Comparison of ENCODE assay signal across 25 mouse cellular contexts in the genomic region with DNA sequence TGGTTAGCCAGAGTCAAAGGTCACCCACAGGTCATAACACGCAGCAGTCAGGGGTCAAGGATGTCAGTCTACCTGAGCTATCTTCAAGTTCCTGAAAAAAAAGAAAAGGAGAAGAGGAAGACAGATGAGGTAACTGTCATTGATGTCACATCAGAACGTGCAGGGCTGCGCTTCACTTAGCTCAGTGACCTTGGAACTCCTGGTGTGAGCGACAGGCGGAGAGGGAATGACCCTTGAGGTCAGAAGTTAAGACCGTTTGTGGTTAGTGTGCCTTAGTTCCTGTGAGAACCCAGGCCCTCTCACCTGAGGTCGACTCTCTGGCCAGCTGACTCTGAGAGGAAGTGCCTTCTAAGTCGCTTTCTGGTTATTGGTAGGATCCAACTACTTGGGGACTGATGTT. TPM values are rescaled to one million over a fixed set of nuclear protein-coding genes. Genes with fewer than 3 reads are reported as not detected.
DNase-seq lines count a peak whose midpoint lies in the region; ATAC-seq and TF ChIP-seq lines count a peak whose summit lies in the region.
"Had no signal": no experiment of that assay in that cellular context is flagged by ENCODE, and none has a peak within 500 bp of the region (broad histone marks: within the 10 kb centered on the region; RNA-seq: fewer than 3 reads in every experiment).

No protein-coding gene starts in this region.

- no peak for TF ChIP-seq POLR2A in liver, adult 2 months (IDR thresholded peaks at IDR 0.05; ENCODE audit: extremely low read depth, insufficient read depth, low read length)

- 0 out of 2 replicates have a peak overlapping the region, but pooled peaks have one; percentile 22 for H3K27ac ChIP-seq in heart, embryonic 11.5 days (ENCODE audit: low read depth, low read length)
- H3K27ac ChIP-seq in liver, adult 2 months (replicated peaks; ENCODE audit: insufficient read depth, low read depth, low read length): no peak overlapping the region
- peak overlapping the region; percentile 76 for H3K27ac ChIP-seq in liver, postnatal 0 days (ENCODE audit: low read depth)
- H3K27ac ChIP-seq: embryonic facial prominence, embryonic 13.5 days; gastrocnemius, adult 2 months; hindbrain, postnatal 0 days; kidney, postnatal 0 days; macrophage; midbrain, embryonic 12.5 days; neural tube, embryonic 13.5 days had no signal

- no peak for TF ChIP-seq CTCF in liver, adult 2 months (IDR thresholded peaks at IDR 0.05; ENCODE audit: low read depth, low read length)
- TF ChIP-seq CTCF in liver, postnatal 0 days (IDR thresholded peaks at IDR 0.05; ENCODE audit: low read depth): no peak

- H3K9me3 ChIP-seq in heart, embryonic 11.5 days (replicated peaks; ENCODE audit: control insufficient read depth, low read length): no peaks in the 10 kb centered on the region
- no peaks in the 10 kb centered on the region for H3K9me3 ChIP-seq in liver, postnatal 0 days (ENCODE audit: low read length)
- H3K9me3 ChIP-seq: embryonic facial prominence, embryonic 13.5 days; midbrain, embryonic 12.5 days; neural tube, embryonic 13.5 days had no signal

- H3K79me2 ChIP-seq in liver, adult 2 months (ENCODE audit: control insufficient read depth, insufficient read depth, low read length): no peaks in the 10 kb centered on the region

- H3K9ac ChIP-seq in heart, embryonic 11.5 days (ENCODE audit: low read depth, low read length): no peak overlapping the region
- H3K9ac ChIP-seq in liver, adult 2 months (ENCODE audit: low read depth, low read length): no peak overlapping the region
- peak overlapping the region; percentile 23; the same call in 1 of the 2 replicates for H3K9ac ChIP-seq in liver, postnatal 0 days (replicated peaks)
- H3K9ac ChIP-seq: embryonic facial prominence, embryonic 13.5 days; midbrain, embryonic 12.5 days; neural tube, embryonic 13.5 days had no signal

- no peak overlapping the region for H3K4me2 ChIP-seq in heart, embryonic 11.5 days
- no peak overlapping the region for H3K4me2 ChIP-seq in liver, postnatal 0 days (ENCODE audit: low read depth, low read length)
- H3K4me2 ChIP-seq: embryonic facial prominence, embryonic 13.5 days; midbrain, embryonic 12.5 days; neural tube, embryonic 13.5 days had no signal

- DNase-seq in heart, adult 18-20 months: no peak
- peak; percentile 78 for DNase-seq in liver, adult 2 months (ENCODE audit: extremely low read depth, low read depth, low spot score)
- no peak for DNase-seq in liver, postnatal 0 days
- peak; percentile 71 for DNase-seq in yolk sac, embryonic 10.5 days (ENCODE audit: low spot score)
- no peak for DNase-seq in left cerebral cortex, postnatal 36 days (ENCODE audit: low spot score in 2 of 2)
- no peak for DNase-seq in adrenal gland, adult 8-10 months
- no peak for DNase-seq in layer of hippocampus, postnatal 36 days
- DNase-seq: adrenal gland, postnatal 10 days; cerebellum, postnatal 10 days; gastrocnemius, adult 2 months; heart, adult 11 months; kidney, adult 18-20 months; left cerebral cortex, postnatal 4 days; lung, adult 2 months had no signal

- WGBS in heart, embryonic 11.5 days (ENCODE audit: insufficient replicate concordance): 59% methylated on average over 8 of the region's 8 CpGs
- WGBS in liver, adult 2 months: 18% methylated on average over 8 of the region's 8 CpGs
- WGBS in liver, postnatal 0 days (ENCODE audit: insufficient replicate concordance): 27% methylated on average over 8 of the region's 8 CpGs

- ATAC-seq in heart, embryonic 11.5 days (replicated peaks; ENCODE audit: insufficient number of reproducible peaks, low FRiP score, low TSS enrichment): no peak
- no peak for ATAC-seq in liver, postnatal 0 days
- ATAC-seq: hindbrain, postnatal 0 days had no signal

- TF ChIP-seq EP300 in liver, postnatal 0 days (IDR thresholded peaks at IDR 0.05; ENCODE audit: low read depth): no peak

- H3K4me3 ChIP-seq in heart, embryonic 11.5 days (ENCODE audit: low read depth, low read length): no peak overlapping the region
- H3K4me3 ChIP-seq in liver, adult 2 months (ENCODE audit: insufficient read depth, low read depth, low read length): no peak overlapping the region
- no peak overlapping the region for H3K4me3 ChIP-seq in liver, postnatal 0 days (ENCODE audit: low read depth, low read length)
- H3K4me3 ChIP-seq: embryonic facial prominence, embryonic 13.5 days; gastrocnemius, adult 2 months; midbrain, embryonic 12.5 days; neural tube, embryonic 13.5 days had no signal

- H3K4me1 ChIP-seq in heart, embryonic 11.5 days (ENCODE audit: control insufficient read depth, insufficient read depth, low read length): no peaks in the 10 kb centered on the region; the same call in 1 of the 2 replicates
- peaks cover 5% of the 10 kb centered on the region; the same call in 1 of the 2 replicates for H3K4me1 ChIP-seq in liver, adult 2 months (ENCODE audit: control insufficient read depth, insufficient read depth, low read length)
- H3K4me1 ChIP-seq in liver, postnatal 0 days (ENCODE audit: insufficient read depth): peaks cover 35% of the 10 kb centered on the region
- H3K4me1 ChIP-seq: midbrain, embryonic 12.5 days; neural tube, embryonic 13.5 days had no signal

- intact Hi-C loops in left cerebral cortex, postnatal 36 days (cut with DNase I): loop anchor here (5.0 kb wide), 2 partner anchors 128 to 243 kb away; a partner anchor contains a TSS

- no peaks in the 10 kb centered on the region for H3K36me3 ChIP-seq in heart, embryonic 11.5 days (ENCODE audit: control insufficient read depth, insufficient read depth, low read length)
- H3K36me3 ChIP-seq in liver, adult 2 months (ENCODE audit: control insufficient read depth, insufficient read depth, low read length): no peaks in the 10 kb centered on the region
- H3K36me3 ChIP-seq in liver, postnatal 0 days (replicated peaks; ENCODE audit: insufficient read depth, low read length): no peaks in the 10 kb centered on the region
- H3K36me3 ChIP-seq: embryonic facial prominence, embryonic 13.5 days; midbrain, embryonic 12.5 days; neural tube, embryonic 13.5 days had no signal

- no peaks in the 10 kb centered on the region for H3K27me3 ChIP-seq in heart, embryonic 11.5 days (ENCODE audit: control insufficient read depth, insufficient read depth, low read length)
- H3K27me3 ChIP-seq in liver, adult 2 months (ENCODE audit: control insufficient read depth, insufficient read depth, low read length): no peaks in the 10 kb centered on the region
- no peaks in the 10 kb centered on the region for H3K27me3 ChIP-seq in liver, postnatal 0 days (ENCODE audit: insufficient read depth, low read length)
- H3K27me3 ChIP-seq: embryonic facial prominence, embryonic 13.5 days; midbrain, embryonic 12.5 days; neural tube, embryonic 13.5 days had no signal

RNA-seq across cellular contexts. Expression of a gene that starts 20.1 kb away (rescaled TPM):
- polyA plus RNA-seq in heart, embryonic 11.5 days (2014; fragmentation: Nextera tagmentation; extraction: Ambion mirVana): 23.5 and 27.3 TPM in 2 replicates
- 10 to 100 TPM; 12.7 to 21.2 TPM for total RNA-seq in heart, adult 18-20 months (2021)
- 8.9 and 9.5 TPM in 2 replicates for total RNA-seq in liver, adult 2 months (2014; rRNA removed)
- 16.0 and 16.4 TPM in 2 replicates for polyA plus RNA-seq in liver, adult 2 months (2012; rRNA removed)
- 35.6 and 57.1 TPM in 2 replicates for polyA plus RNA-seq in liver, postnatal 0 days (2015; fragmentation: Nextera tagmentation; extraction: Ambion mirVana)
- 1 to 10 TPM; 6.0 to 7.1 TPM for total RNA-seq in left cerebral cortex, postnatal 36 days (2021)
- 100 to 1,000 TPM in 1 of 4 experiments, 10 to 100 TPM in 3; 55.1 to 168 (median 83.0) TPM for total RNA-seq in adrenal gland, adult 8-10 months (2022)
- total RNA-seq in layer of hippocampus, postnatal 36 days (2021): 1 to 10 TPM; 3.7 to 5.9 TPM

RNA-seq across cellular contexts. Expression of a gene that starts 38.7 kb away (rescaled TPM):
- not detected in 2 replicates for polyA plus RNA-seq in heart, embryonic 11.5 days (2014; fragmentation: Nextera tagmentation; extraction: Ambion mirVana)
- not detected for total RNA-seq in heart, adult 18-20 months (2021)
- total RNA-seq in liver, adult 2 months (2014; rRNA removed): not detected in 2 replicates
- not detected in 2 replicates for polyA plus RNA-seq in liver, adult 2 months (2012; rRNA removed)
- not detected in 2 replicates for polyA plus RNA-seq in liver, postnatal 0 days (2015; fragmentation: Nextera tagmentation; extraction: Ambion mirVana)
- total RNA-seq in left cerebral cortex, postnatal 36 days (2021): not detected
- not detected for total RNA-seq in adrenal gland, adult 8-10 months (2022)
- total RNA-seq in layer of hippocampus, postnatal 36 days (2021): not detected
- total RNA-seq: adrenal gland, postnatal 10 days; gastrocnemius, adult 2 months; hematopoietic stem cell, adult 5-6 weeks; hindbrain, postnatal 0 days; layer of hippocampus, postnatal 25 days; left cerebral cortex, postnatal 4 days had no signal
- polyA plus RNA-seq: brain, embryonic 14.5 days; embryonic facial prominence, embryonic 13.5 days; heart, embryonic 16.5 days; hindbrain, postnatal 0 days; kidney, postnatal 0 days; lung, adult 2 months; macrophage; midbrain, embryonic 12.5 days; neural tube, embryonic 13.5 days had no signal

RNA-seq across cellular contexts. Expression of a gene that starts 38.9 kb away (rescaled TPM):
- 10.0 and 12.0 TPM in 2 replicates for polyA plus RNA-seq in heart, embryonic 11.5 days (2014; fragmentation: Nextera tagmentation; extraction: Ambion mirVana)
- 10 to 100 TPM; 12.5 to 13.3 TPM for total RNA-seq in heart, adult 18-20 months (2021)
- total RNA-seq in liver, adult 2 months (2014; rRNA removed): 1.2 and 1.3 TPM in 2 replicates
- 4.0 and 4.1 TPM in 2 replicates for polyA plus RNA-seq in liver, adult 2 months (2012; rRNA removed)
- polyA plus RNA-seq in liver, postnatal 0 days (2015; fragmentation: Nextera tagmentation; extraction: Ambion mirVana): 1.9 and 2.1 TPM in 2 replicates
- total RNA-seq in left cerebral cortex, postnatal 36 days (2021): 10 to 100 TPM; 43.2 to 45.2 TPM
- total RNA-seq in adrenal gland, adult 8-10 months (2022): 10 to 100 TPM; 23.9 to 40.4 (median 32.0) TPM
- total RNA-seq in layer of hippocampus, postnatal 36 days (2021): 10 to 100 TPM; 42.7 to 45.8 TPM

RNA-seq across cellular contexts. Expression of a gene that starts 41.5 kb away (rescaled TPM):
- 0.13 and 0.32 TPM in 2 replicates for polyA plus RNA-seq in heart, embryonic 11.5 days (2014; fragmentation: Nextera tagmentation; extraction: Ambion mirVana)
- total RNA-seq in heart, adult 18-20 months (2021): not detected
- total RNA-seq in liver, adult 2 months (2014; rRNA removed): not detected in 2 replicates
- polyA plus RNA-seq in liver, adult 2 months (2012; rRNA removed): not detected in 2 replicates
- polyA plus RNA-seq in liver, postnatal 0 days (2015; fragmentation: Nextera tagmentation; extraction: Ambion mirVana): not detected in 2 replicates
- not detected for total RNA-seq in left cerebral cortex, postnatal 36 days (2021)
- total RNA-seq in adrenal gland, adult 8-10 months (2022): under 1 TPM in 1 of 4 experiments, not detected in 3; 0.26 TPM
- not detected for total RNA-seq in layer of hippocampus, postnatal 36 days (2021)
- total RNA-seq: adrenal gland, postnatal 10 days; gastrocnemius, adult 2 months; hematopoietic stem cell, adult 5-6 weeks; hindbrain, postnatal 0 days; left cerebral cortex, postnatal 4 days had no signal

Comparison
In these comparisons a context has a peak if more than half of its experiments do, and no peak if none do; other contexts are left out.
1. DNase-seq: peak in liver, adult 2 months (single experiment) and yolk sac, embryonic 10.5 days (single experiment); none in heart, adult 18-20 months (0 of 2), liver, postnatal 0 days (single experiment), left cerebral cortex, postnatal 36 days (0 of 2), adrenal gland, adult 8-10 months (single experiment) and layer of hippocampus, postnatal 36 days (0 of 2).